Mouse (Mus musculus) stomach, embryonic 16.5 days (tissue): ENCODE measurements around the gene Ccdc162. TPM values are rescaled to one million over a fixed set of nuclear protein-coding genes. Genes with fewer than 3 reads are reported as not detected.
A peak's percentile ranks its signal among the peaks of the same experiment; 100 is the strongest.

ENCODE experiments used
- ATAC-seq: fragments of 200-750 bp; cut with Nextera tagmentation; 2 replicates; pipeline ENCODE4 v1.8.0; 2017; ENCODE audit warnings: moderate number of reproducible peaks, moderate TSS enrichment; ENCODE audit not compliant: insufficient read depth, low FRiP score
- H3K27ac ChIP-seq: fragments of 300-500 bp; sonication (generic); 2 replicates; pipeline ENCODE4 v1.5.1; 2014; ENCODE audit warnings: low read length
- H3K27me3 ChIP-seq: fragments of 300-500 bp; sonication (generic); 2 replicates; pipeline ENCODE4 v1.6.1; 2014; ENCODE audit warnings: low read length, control low read depth, mixed read lengths; ENCODE audit not compliant: control insufficient read depth, insufficient read depth
- H3K36me3 ChIP-seq: fragments of 300-500 bp; sonication (generic); 2 replicates; pipeline ENCODE4 v1.6.1; 2014; ENCODE audit warnings: low read length; ENCODE audit not compliant: control insufficient read depth, insufficient read depth
- H3K4me1 ChIP-seq: fragments of 300-500 bp; sonication (generic); 2 replicates; pipeline ENCODE4 v1.6.1; 2014; ENCODE audit warnings: low read length, control low read depth, mixed read lengths; ENCODE audit not compliant: control insufficient read depth, insufficient read depth
- H3K4me2 ChIP-seq: fragments of 300-500 bp; sonication (generic); 2 replicates; pipeline ENCODE4 v1.6.1; 2014; ENCODE audit warnings: low read depth, low read length, mixed read lengths
- H3K4me3 ChIP-seq: fragments of 300-500 bp; sonication (generic); replicated peaks from 2 replicates; pipeline ENCODE4 v1.5.1; 2014; ENCODE audit warnings: mild to moderate bottlenecking, low read length
- H3K9ac ChIP-seq: fragments of 300-500 bp; sonication (generic); 2 replicates; pipeline ENCODE4 v1.6.1; 2014; ENCODE audit warnings: low read length
- H3K9me3 ChIP-seq: fragments of 300-500 bp; sonication (generic); replicated peaks from 2 replicates; pipeline ENCODE4 v1.6.1; 2016; ENCODE audit warnings: low read length, control low read depth; ENCODE audit not compliant: control insufficient read depth
- WGBS: fragments of 180-500 bp; shearing (Covaris S2); extraction: QIAGEN DNeasy Blood & Tissue Kit; methylation state at CpG from one replicate; pipeline ENCODE4 v1.1.7; 2014; 5-methylcytosine and 5-hydroxymethylcytosine counted together
- polyA plus RNA-seq: library from polyadenylated mRNA; unstranded; fragments of >200 nt; fragmentation: Nextera tagmentation; extraction: Ambion mirVana; gene quantifications from 2 replicates; pipeline ENCODE4 v1.2.1, GENCODE M21; 2015

The Ccdc162 gene
- polyA plus RNA-seq, 1 experiment from 2014 or later: 1.0 TPM

DNA sequence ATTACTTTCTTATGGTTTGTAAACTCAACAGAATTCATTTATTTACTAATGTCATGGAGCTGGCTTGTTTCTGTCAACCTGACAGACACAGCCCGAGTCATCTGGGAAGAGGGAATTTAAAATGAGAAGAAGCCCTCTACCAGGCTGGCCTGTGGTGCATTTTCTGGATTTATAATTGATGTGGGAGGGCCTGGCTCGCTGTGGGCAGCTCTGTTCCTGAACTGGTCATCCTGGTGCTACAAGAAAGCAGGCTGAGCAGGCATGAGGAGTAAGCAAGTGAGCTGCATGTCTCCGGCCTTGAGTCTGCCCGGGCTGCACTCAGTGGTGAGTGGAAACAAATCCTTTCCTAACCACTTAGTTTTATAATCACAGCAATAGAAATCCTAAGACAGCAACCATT is 27.6 kb upstream of the Ccdc162 start:
- no peak overlapping the region for H3K4me3 ChIP-seq
- H3K9me3 ChIP-seq: no peaks in the 10 kb centered on the region
- H3K36me3 ChIP-seq: no peaks in the 10 kb centered on the region
- no peak overlapping the region for H3K4me2 ChIP-seq
- no peak overlapping the region for H3K27ac ChIP-seq
- no peaks in the 10 kb centered on the region for H3K4me1 ChIP-seq
- no peak overlapping the region for H3K9ac ChIP-seq
- no peaks in the 10 kb centered on the region for H3K27me3 ChIP-seq
- ATAC-seq: no peak
- WGBS: 63% methylated on average over 4 of the region's 4 CpGs

DNA sequence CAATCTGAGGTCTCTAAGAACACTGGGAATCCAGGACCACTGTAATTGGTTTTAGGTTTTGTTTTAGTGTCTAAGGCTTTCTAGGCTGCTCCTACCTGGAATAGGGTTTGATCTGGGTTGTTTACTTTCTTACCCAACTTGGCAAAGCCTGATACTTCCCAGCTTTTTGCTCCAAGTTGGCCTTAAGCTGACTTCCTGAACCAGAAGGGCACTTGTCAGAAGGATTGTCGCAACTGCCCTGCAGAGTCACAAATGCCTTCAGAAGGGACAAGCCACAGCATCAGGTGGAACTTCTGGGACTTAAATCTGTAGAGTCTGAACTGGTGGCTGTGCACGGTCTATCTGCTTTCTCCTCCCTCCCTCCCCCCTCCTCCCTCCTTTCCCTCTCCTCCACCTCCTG is 23.8 kb upstream of the Ccdc162 start:
- Histone ChIP-seq H3K4me1 (no peaks in the 10 kb centered on the region), H3K27ac (no peak overlapping the region), H3K4me2 (no peak overlapping the region), H3K9ac (no peak overlapping the region), H3K4me3 (no peak overlapping the region), H3K36me3 (peaks cover 4% of the 10 kb centered on the region; the same call in 1 of the 2 replicates), H3K27me3 (no peaks in the 10 kb centered on the region), H3K9me3 (no peaks in the 10 kb centered on the region)
- no peak for ATAC-seq
- WGBS: 81% methylated on average over 2 of the region's 2 CpGs

DNA sequence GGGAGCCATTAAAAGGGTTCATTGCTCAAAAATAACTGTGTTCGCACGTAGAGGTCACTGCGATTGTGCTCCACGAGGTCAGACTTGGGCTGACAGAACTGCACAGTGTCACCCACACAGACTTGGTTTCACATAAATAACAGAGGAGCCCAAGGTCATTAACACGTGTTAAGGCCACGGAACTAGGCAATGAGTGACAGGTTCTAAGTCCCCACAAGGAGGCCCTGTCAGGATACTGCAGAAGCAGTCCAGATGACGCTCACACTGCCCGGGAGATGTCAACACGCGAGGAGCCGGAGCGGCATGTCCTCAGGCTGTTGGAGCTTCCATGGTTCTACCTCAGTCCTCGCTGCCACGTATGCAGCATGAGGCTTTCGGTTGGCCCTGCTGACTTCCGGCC is 20.8 kb upstream of the Ccdc162 start:
- Histone ChIP-seq H3K27me3 (no peaks in the 10 kb centered on the region), H3K9me3 (no peaks in the 10 kb centered on the region), H3K27ac (no peak overlapping the region), H3K9ac (no peak overlapping the region), H3K4me1 (no peaks in the 10 kb centered on the region), H3K4me3 (no peak overlapping the region), H3K4me2 (no peak overlapping the region), H3K36me3 (peaks cover 4% of the 10 kb centered on the region; the same call in 1 of the 2 replicates)
- no peak for ATAC-seq
- 88% methylated on average over 16 of the region's 16 CpGs for WGBS

DNA sequence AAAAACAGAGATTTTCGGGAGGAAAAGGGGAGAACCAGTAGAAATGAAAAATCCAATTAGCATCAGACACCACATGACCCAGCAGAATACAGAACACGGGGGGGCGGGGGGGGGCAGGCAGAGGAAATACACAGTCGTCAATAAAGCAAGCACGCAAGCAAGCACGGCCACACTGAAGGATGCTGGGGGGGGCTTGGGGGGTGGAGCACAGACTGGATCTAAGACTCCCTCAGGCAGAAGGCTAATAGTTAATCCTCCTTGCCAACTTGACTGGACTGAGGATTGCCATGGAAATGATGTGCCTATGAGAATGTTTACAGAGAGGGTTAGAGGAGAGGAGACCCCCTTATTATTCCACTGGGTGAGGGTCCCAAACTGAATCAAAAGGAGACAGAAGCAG is 19.0 kb upstream of the Ccdc162 start:
- WGBS: 69% methylated on average over 6 of the region's 6 CpGs
- Histone ChIP-seq H3K4me3 (no peak overlapping the region), H3K9ac (no peak overlapping the region), H3K36me3 (peaks cover 4% of the 10 kb centered on the region; the same call in 1 of the 2 replicates), H3K4me2 (no peak overlapping the region), H3K27ac (no peak overlapping the region), H3K4me1 (no peaks in the 10 kb centered on the region), H3K9me3 (no peaks in the 10 kb centered on the region), H3K27me3 (no peaks in the 10 kb centered on the region)
- ATAC-seq: no peak

DNA sequence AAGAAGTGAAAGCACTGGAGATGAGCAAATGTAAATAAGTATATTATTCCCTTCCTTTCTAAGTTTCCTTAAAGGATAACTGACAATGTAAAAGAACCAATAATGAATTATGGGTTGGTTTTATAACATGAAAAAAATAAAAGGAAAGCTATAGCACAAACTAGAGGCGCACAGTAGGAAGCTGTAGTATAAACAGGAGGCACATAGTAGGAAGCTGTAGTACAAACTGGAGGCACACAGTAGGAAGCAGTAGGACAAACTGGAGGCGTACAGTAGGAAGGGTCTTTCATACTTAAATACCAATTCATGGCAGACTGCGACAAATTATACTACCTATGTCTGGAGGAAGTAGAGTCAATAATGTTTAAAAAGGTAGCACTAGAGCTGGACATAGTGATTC is 16.8 kb upstream of the Ccdc162 start:
- H3K4me2 ChIP-seq: no peak overlapping the region
- 94% methylated on average over 3 of the region's 3 CpGs for WGBS
- H3K36me3 ChIP-seq: peaks cover 3% of the 10 kb centered on the region; the same call in 1 of the 2 replicates
- no peaks in the 10 kb centered on the region for H3K4me1 ChIP-seq
- H3K4me3 ChIP-seq: no peak overlapping the region
- no peaks in the 10 kb centered on the region for H3K27me3 ChIP-seq
- no peak overlapping the region for H3K27ac ChIP-seq
- no peak for ATAC-seq
- no peak overlapping the region for H3K9ac ChIP-seq
- no peaks in the 10 kb centered on the region for H3K9me3 ChIP-seq

DNA sequence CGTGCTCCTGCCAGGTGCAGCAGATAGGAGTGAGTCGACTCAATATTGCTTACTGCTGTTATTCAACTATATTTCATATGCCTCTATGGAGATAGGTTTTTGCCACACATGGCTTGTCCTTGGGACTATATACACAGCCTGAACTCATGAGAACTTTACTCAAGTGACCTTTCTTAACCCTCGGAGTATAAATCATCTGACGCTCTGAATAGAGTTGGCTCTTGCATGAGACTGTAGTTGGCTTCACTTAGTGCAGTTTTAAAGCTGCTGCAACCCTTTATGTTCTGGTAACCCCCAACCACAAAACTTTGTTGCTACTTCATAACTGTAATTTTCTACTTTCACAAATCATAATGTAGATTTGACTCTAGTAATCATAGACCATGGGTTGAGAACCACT is 15.5 kb upstream of the Ccdc162 start:
- 74% methylated on average over 4 of the region's 4 CpGs for WGBS
- ATAC-seq: no peak

DNA sequence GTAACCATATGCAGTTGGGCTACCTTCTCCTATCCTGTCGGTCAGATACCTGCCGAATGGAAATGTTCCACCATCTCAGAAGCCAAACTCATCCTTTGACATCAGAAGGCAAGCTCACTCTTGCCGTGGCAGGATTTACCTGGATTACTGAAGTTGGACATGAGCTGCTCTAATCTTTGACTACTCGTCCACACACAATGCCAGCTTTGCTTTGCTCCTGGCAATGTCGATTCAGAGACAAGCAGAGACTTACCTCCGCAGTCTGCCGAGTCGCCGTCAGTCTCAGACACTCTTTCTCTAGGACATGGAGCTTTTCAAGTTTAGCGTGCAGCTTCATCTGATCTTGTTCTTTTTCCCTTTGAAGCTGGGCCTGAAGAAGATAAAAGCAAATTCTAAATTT is 14.3 kb upstream of the Ccdc162 start:
- no peak for ATAC-seq
- Histone ChIP-seq H3K4me1 (no peaks in the 10 kb centered on the region), H3K36me3 (peaks cover 4% of the 10 kb centered on the region), H3K9me3 (no peaks in the 10 kb centered on the region), H3K9ac (no peak overlapping the region), H3K27me3 (no peaks in the 10 kb centered on the region), H3K4me2 (no peak overlapping the region), H3K27ac (no peak overlapping the region), H3K4me3 (no peak overlapping the region)
- 77% methylated on average over 10 of the region's 10 CpGs for WGBS

More for the DNA sequence above, 15.5 kb upstream of the Ccdc162 start:
- H3K36me3 ChIP-seq: peaks cover 4% of the 10 kb centered on the region
- H3K4me1 ChIP-seq: no peaks in the 10 kb centered on the region
- H3K27me3 ChIP-seq: no peaks in the 10 kb centered on the region
- peak overlapping the region; percentile 54; the same call in 1 of the 2 replicates for H3K27ac ChIP-seq
- H3K9ac ChIP-seq: no peak overlapping the region
- H3K4me2 ChIP-seq: no peak overlapping the region
- H3K9me3 ChIP-seq: no peaks in the 10 kb centered on the region
- no peak overlapping the region for H3K4me3 ChIP-seq

DNA sequence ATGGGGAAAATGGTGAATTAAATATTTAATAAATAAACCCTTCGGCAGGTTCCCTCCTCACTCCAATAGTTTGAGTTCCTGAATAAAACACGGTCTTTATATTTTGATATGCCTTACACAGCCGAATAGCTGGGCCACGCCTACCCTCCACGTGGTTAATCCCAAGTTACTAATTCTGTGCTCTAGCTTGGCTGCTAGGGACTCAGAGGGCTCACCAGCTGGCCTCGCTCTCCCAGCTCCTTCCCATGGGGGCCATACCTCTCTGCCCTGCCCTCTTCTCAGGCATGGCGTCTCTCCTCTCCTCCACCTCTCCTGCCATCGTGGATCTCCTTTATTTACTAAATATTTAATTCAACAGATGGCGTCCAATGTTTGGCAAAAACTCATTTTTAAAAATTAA is 9.8 kb upstream of the Ccdc162 start:
- Histone ChIP-seq H3K4me2 (no peak overlapping the region), H3K4me1 (no peaks in the 10 kb centered on the region), H3K9ac (no peak overlapping the region), H3K27me3 (no peaks in the 10 kb centered on the region), H3K4me3 (no peak overlapping the region), H3K9me3 (no peaks in the 10 kb centered on the region), H3K36me3 (peaks cover 4% of the 10 kb centered on the region), H3K27ac (peak overlapping the region; percentile 21; the same call in 1 of the 2 replicates)
- ATAC-seq: no peak
- 82% methylated on average over 9 of the region's 9 CpGs for WGBS

DNA sequence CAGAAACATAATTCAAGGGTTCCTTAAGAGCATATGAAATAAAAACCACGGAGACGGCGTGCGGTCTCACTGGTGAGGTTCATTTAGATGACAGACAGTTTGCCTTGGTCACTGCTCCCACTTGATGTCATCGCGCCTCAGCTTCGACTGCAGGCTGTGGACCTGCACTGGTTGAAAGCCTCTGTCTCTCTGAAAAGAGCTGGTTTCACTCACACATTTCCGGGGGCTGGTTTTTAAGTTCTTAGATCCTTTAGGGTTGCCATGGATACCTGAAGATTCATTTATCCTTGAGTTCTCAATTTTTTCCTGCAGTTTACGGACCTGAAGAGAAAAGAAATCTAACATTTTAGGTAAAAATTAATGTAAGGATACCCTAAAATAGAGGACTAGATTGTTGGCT is 3.2 kb upstream of the Ccdc162 start:
- H3K9me3 ChIP-seq: no peaks in the 10 kb centered on the region
- H3K4me1 ChIP-seq: peaks cover 13% of the 10 kb centered on the region
- no peak overlapping the region for H3K4me2 ChIP-seq
- no peaks in the 10 kb centered on the region for H3K27me3 ChIP-seq
- no peak overlapping the region for H3K4me3 ChIP-seq
- H3K9ac ChIP-seq: no peak overlapping the region
- H3K36me3 ChIP-seq: no peaks in the 10 kb centered on the region
- no peak for ATAC-seq
- no peak overlapping the region for H3K27ac ChIP-seq
- WGBS: 77% methylated on average over 9 of the region's 9 CpGs

DNA sequence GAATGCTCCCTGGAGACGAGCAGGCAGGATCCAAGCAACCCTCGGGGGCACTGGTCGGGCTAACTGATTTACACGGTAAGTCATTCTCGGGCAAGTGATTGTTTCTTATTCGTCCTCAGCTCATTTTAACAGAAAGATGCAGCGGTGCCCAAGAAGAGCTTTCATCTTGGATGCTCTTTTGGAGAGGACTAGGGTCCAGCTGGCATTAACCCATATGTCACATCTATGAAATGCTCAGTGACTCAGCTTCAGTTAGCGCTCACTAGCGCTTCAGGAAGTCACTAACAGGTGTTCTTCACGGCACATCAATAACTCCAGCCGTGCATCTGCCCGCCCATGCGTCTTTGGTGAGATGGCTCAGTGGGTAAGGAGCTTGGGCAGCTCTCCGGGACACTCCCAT is 877 bp downstream of the Ccdc162 start:
- Histone ChIP-seq H3K36me3 (no peaks in the 10 kb centered on the region), H3K9ac (no peak overlapping the region), H3K27me3 (no peaks in the 10 kb centered on the region), H3K4me1 (peaks cover 14% of the 10 kb centered on the region), H3K4me3 (no peak overlapping the region), H3K27ac (no peak overlapping the region), H3K9me3 (no peaks in the 10 kb centered on the region), H3K4me2 (no peak overlapping the region)
- 90% methylated on average over 14 of the region's 14 CpGs for WGBS
- no peak for ATAC-seq
